Mouse (Mus musculus): ENCODE measurements at regions not wholly inside any gene's neighbourhood (a gene's known extent, or its start where the extent isn't known, plus 50 kb on each side); places are given as distances from the start of the nearest gene placed in this dataset.

DNA sequence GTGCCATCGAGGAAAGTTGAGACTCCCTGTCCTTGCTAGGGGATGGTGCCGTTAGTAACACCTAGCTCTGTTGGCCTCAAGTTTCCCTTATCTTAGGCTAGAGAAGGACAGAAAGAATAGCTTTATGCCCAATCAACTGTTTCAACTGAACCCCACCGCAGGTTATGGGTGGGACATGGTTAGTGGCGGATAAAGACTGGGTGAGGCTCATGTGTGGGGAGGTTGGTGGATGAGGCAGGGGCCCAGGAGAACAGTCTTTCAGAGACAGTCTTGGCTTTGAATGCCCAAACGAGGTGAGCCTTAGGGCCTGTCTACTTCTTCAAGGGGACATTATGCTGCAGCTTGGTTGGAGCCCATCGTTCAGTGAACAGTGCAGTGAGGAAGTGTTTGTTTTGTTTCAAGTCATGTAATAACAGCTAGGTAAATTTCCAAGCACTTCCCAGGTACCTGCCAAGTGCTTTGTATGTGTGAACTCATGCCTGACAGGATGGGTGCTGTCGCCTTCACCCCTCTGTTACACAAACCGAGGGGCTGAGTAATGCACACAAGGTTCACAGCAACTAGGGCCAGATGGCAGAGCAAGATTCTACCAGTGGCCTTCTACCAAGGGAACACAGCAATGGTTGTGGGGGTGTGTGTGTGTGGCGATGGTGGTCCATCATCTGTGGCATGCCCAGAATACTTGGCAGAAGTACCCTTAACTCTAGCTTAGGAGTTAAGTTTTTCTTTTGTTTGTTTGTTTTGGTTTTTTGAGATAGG, 1199.6 kb upstream of the A1bg start:
- DNase-seq (ENCODE audit: low spot score): no peak
- H3K4me3 ChIP-seq (ENCODE audit: low read depth, low read length): no peak overlapping the region
- no peaks in the 10 kb centered on the region for H3K4me1 ChIP-seq (ENCODE audit: control insufficient read depth, insufficient read depth, low read length)
- ATAC-seq (ENCODE audit: insufficient read depth, low FRiP score, low TSS enrichment): no peak
- H3K27ac ChIP-seq (ENCODE audit: low read depth, low read length): no peak overlapping the region
- H3K9ac ChIP-seq (ENCODE audit: low read length): no peak overlapping the region
- no peak overlapping the region for H3K4me2 ChIP-seq (ENCODE audit: low read depth)
- no peaks in the 10 kb centered on the region for H3K36me3 ChIP-seq (ENCODE audit: control insufficient read depth, insufficient read depth, low read length)
- 89% methylated on average over 9 of the region's 9 CpGs for WGBS
- H3K9me3 ChIP-seq (ENCODE audit: control insufficient read depth, low read length): no peaks in the 10 kb centered on the region
- no peaks in the 10 kb centered on the region for H3K27me3 ChIP-seq (ENCODE audit: control insufficient read depth, insufficient read depth, low read length)

DNA sequence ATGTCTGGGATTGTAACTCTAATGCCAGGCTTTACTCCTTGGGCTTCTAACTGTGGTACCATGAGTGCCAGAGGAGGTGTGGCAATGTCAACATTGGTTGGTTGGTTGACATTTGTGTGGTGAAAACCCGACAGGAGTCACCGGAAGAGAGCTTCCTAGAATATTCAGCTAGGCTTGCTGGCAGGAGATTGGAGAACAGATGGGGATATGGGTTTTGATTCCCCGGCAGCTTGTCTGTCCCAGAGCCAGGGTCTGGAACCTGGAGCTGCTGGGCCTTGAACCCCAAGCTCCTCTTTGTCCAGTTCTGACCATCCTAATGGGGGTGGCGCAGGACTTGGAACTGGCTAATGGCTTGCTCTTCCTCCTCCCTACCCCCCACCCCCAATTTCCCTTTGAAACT, 1198.9 kb upstream of the A1bg start:
- 93% methylated on average over 4 of the region's 4 CpGs for WGBS
- no peak overlapping the region for H3K9ac ChIP-seq (ENCODE audit: low read length)
- no peak overlapping the region for H3K27ac ChIP-seq (ENCODE audit: low read depth, low read length)

GRCm38 (mm10) chr15:62120735-62121134, 1197.9 kb upstream of the A1bg start:
- WGBS: 41% methylated on average over 4 of the region's 4 CpGs
- Histone ChIP-seq H3K36me3 (ENCODE audit: control insufficient read depth, insufficient read depth, low read length) (no peaks in the 10 kb centered on the region), H3K27ac (ENCODE audit: low read depth, low read length) (no peak overlapping the region), H3K4me1 (ENCODE audit: control insufficient read depth, insufficient read depth, low read length) (no peaks in the 10 kb centered on the region), H3K9ac (ENCODE audit: low read length) (no peak overlapping the region), H3K4me2 (ENCODE audit: low read depth) (no peak overlapping the region), H3K4me3 (ENCODE audit: low read depth, low read length) (no peak overlapping the region), H3K9me3 (ENCODE audit: control insufficient read depth, low read length) (no peaks in the 10 kb centered on the region), H3K27me3 (ENCODE audit: control insufficient read depth, insufficient read depth, low read length) (no peaks in the 10 kb centered on the region)
- ATAC-seq (ENCODE audit: insufficient read depth, low FRiP score, low TSS enrichment) (no peak), DNase-seq (ENCODE audit: low spot score) (no peak)

More for the DNA sequence above, 1198.9 kb upstream of the A1bg start:
- DNase-seq (ENCODE audit: low spot score) (no peak), ATAC-seq (ENCODE audit: insufficient read depth, low FRiP score, low TSS enrichment) (no peak)
- H3K9me3 ChIP-seq (ENCODE audit: control insufficient read depth, low read length): no peaks in the 10 kb centered on the region
- no peak overlapping the region for H3K4me2 ChIP-seq (ENCODE audit: low read depth)
- H3K4me1 ChIP-seq (ENCODE audit: control insufficient read depth, insufficient read depth, low read length): no peaks in the 10 kb centered on the region
- H3K4me3 ChIP-seq (ENCODE audit: low read depth, low read length): no peak overlapping the region
- no peaks in the 10 kb centered on the region for H3K27me3 ChIP-seq (ENCODE audit: control insufficient read depth, insufficient read depth, low read length)
- H3K36me3 ChIP-seq (ENCODE audit: control insufficient read depth, insufficient read depth, low read length): no peaks in the 10 kb centered on the region

DNA sequence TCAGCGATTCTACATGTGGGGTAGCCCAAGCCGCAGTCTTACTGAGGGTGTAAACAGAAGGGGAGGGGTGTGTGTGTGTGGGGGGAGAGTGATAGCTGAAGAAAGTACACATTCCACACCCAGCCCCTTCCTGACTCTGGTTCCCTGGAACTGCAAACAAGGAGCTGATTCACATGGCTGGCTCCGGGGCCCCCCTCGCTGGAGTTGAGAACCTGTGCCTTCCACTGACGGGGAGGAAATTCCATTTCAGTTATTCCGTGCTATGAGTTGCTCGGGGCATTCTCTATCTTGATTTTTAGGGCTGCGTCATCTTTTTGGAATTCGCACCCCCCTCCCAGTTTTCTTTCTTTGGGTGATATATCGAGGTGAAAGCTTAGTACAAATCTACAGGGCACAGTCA, 1196.2 kb upstream of the A1bg start:
- ATAC-seq (ENCODE audit: insufficient read depth, low FRiP score, low TSS enrichment) (no peak), DNase-seq (ENCODE audit: low spot score) (no peak)
- H3K4me2 ChIP-seq (ENCODE audit: low read depth): no peak overlapping the region
- no peaks in the 10 kb centered on the region for H3K36me3 ChIP-seq (ENCODE audit: control insufficient read depth, insufficient read depth, low read length)
- 70% methylated on average over 10 of the region's 10 CpGs for WGBS
- no peak overlapping the region for H3K9ac ChIP-seq (ENCODE audit: low read length)
- no peak overlapping the region for H3K4me3 ChIP-seq (ENCODE audit: low read depth, low read length)
- H3K27me3 ChIP-seq (ENCODE audit: control insufficient read depth, insufficient read depth, low read length): no peaks in the 10 kb centered on the region
- no peaks in the 10 kb centered on the region for H3K9me3 ChIP-seq (ENCODE audit: control insufficient read depth, low read length)
- H3K4me1 ChIP-seq (ENCODE audit: control insufficient read depth, insufficient read depth, low read length): no peaks in the 10 kb centered on the region
- no peak overlapping the region for H3K27ac ChIP-seq (ENCODE audit: low read depth, low read length)

- no peak overlapping the region for H3K4me3 ChIP-seq (ENCODE audit: low read depth, low read length)
- no peaks in the 10 kb centered on the region for H3K36me3 ChIP-seq (ENCODE audit: control insufficient read depth, insufficient read depth, low read length)
- no peak for DNase-seq (ENCODE audit: low spot score)
- H3K4me1 ChIP-seq (ENCODE audit: control insufficient read depth, insufficient read depth, low read length): no peaks in the 10 kb centered on the region
- H3K27me3 ChIP-seq (ENCODE audit: control insufficient read depth, insufficient read depth, low read length): no peaks in the 10 kb centered on the region
- no peak for ATAC-seq (ENCODE audit: insufficient read depth, low FRiP score, low TSS enrichment)
- no peaks in the 10 kb centered on the region for H3K9me3 ChIP-seq (ENCODE audit: control insufficient read depth, low read length)
- 77% methylated on average over 1 of the region's 1 CpGs for whole genome bisulfite sequencing
- H3K4me2 ChIP-seq (ENCODE audit: low read depth): no peak overlapping the region
- H3K27ac ChIP-seq (ENCODE audit: low read depth, low read length): no peak overlapping the region
- H3K9ac ChIP-seq (ENCODE audit: low read length): no peak overlapping the region
Measured at GRCm38 (mm10) chr15:62116184-62116583, 1193.4 kb upstream of the A1bg start.

DNA sequence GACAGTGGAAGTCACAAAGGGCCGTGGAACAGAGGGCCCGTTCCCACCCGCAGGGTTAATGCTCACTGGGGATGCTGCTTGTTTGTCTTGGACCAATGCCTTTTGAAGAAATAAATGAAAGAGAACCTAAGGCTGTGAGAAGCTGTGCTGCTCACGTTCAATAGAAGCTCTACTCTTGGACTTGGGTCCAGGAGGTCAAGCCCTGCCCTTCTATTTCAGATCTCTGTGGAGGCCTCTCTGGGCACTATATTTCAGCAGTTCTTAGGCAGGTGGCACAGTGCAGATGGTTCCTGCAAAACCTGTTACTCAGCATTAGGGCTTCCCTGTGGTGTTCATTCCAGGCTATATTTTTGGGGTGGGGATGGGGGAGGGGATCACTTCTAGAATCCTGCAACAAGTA, 1192.0 kb upstream of the A1bg start:
- WGBS: 58% methylated on average over 4 of the region's 4 CpGs
- Histone ChIP-seq H3K36me3 (ENCODE audit: control insufficient read depth, insufficient read depth, low read length) (no peaks in the 10 kb centered on the region), H3K9ac (ENCODE audit: low read length) (no peak overlapping the region), H3K4me2 (ENCODE audit: low read depth) (no peak overlapping the region), H3K27ac (ENCODE audit: low read depth, low read length) (no peak overlapping the region), H3K4me1 (ENCODE audit: control insufficient read depth, insufficient read depth, low read length) (no peaks in the 10 kb centered on the region), H3K9me3 (ENCODE audit: control insufficient read depth, low read length) (no peaks in the 10 kb centered on the region), H3K27me3 (ENCODE audit: control insufficient read depth, insufficient read depth, low read length) (no peaks in the 10 kb centered on the region), H3K4me3 (ENCODE audit: low read depth, low read length) (no peak overlapping the region)
- DNase-seq (ENCODE audit: low spot score) (no peak), ATAC-seq (ENCODE audit: insufficient read depth, low FRiP score, low TSS enrichment) (no peak)

- Histone ChIP-seq H3K4me1 (ENCODE audit: control insufficient read depth, insufficient read depth, low read length) (no peaks in the 10 kb centered on the region; the same call in 1 of the 2 replicates), H3K4me2 (ENCODE audit: low read depth) (no peak overlapping the region), H3K27me3 (ENCODE audit: control insufficient read depth, insufficient read depth, low read length) (no peaks in the 10 kb centered on the region), H3K4me3 (ENCODE audit: low read depth, low read length) (no peak overlapping the region), H3K36me3 (ENCODE audit: control insufficient read depth, insufficient read depth, low read length) (no peaks in the 10 kb centered on the region), H3K27ac (ENCODE audit: low read depth, low read length) (no peak overlapping the region), H3K9me3 (ENCODE audit: control insufficient read depth, low read length) (no peaks in the 10 kb centered on the region), H3K9ac (ENCODE audit: low read length) (no peak overlapping the region)
- WGBS: 78% methylated on average over 2 of the region's 2 CpGs
- ATAC-seq (ENCODE audit: insufficient read depth, low FRiP score, low TSS enrichment) (no peak), DNase-seq (ENCODE audit: low spot score) (no peak)
Measured at GRCm38 (mm10) chr15:62112151-62112550, 1189.3 kb upstream of the A1bg start.

DNA sequence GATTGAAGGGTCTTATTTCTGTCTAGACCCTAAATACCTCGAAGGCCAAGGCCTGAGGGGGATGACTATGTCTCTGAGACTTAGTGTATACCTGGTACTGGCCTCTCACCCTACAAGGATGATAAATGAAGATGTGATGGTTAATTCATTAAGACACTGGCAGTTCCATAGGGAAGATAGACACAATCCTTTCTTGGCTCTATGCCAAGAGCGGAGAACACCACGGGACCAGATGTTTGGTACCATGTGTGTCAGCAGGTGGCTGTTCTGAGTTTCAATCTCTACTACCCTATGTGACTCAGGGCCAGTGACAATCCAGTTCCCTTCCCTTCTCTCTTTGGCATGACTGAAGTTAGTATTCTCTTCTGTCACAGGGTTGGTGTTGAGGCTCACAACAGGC, 1185.2 kb upstream of the A1bg start:
- H3K9me3 ChIP-seq (ENCODE audit: control insufficient read depth, low read length): no peaks in the 10 kb centered on the region
- no peak overlapping the region for H3K4me3 ChIP-seq (ENCODE audit: low read depth, low read length)
- no peak overlapping the region for H3K27ac ChIP-seq (ENCODE audit: low read depth, low read length)
- no peak overlapping the region for H3K9ac ChIP-seq (ENCODE audit: low read length)
- no peaks in the 10 kb centered on the region for H3K27me3 ChIP-seq (ENCODE audit: control insufficient read depth, insufficient read depth, low read length)
- H3K36me3 ChIP-seq (ENCODE audit: control insufficient read depth, insufficient read depth, low read length): no peaks in the 10 kb centered on the region
- H3K4me2 ChIP-seq (ENCODE audit: low read depth): no peak overlapping the region
- no peak for ATAC-seq (ENCODE audit: insufficient read depth, low FRiP score, low TSS enrichment)
- DNase-seq (ENCODE audit: low spot score): no peak
- 87% methylated on average over 3 of the region's 3 CpGs for WGBS
- H3K4me1 ChIP-seq (ENCODE audit: control insufficient read depth, insufficient read depth, low read length): peaks cover 6% of the 10 kb centered on the region

DNA sequence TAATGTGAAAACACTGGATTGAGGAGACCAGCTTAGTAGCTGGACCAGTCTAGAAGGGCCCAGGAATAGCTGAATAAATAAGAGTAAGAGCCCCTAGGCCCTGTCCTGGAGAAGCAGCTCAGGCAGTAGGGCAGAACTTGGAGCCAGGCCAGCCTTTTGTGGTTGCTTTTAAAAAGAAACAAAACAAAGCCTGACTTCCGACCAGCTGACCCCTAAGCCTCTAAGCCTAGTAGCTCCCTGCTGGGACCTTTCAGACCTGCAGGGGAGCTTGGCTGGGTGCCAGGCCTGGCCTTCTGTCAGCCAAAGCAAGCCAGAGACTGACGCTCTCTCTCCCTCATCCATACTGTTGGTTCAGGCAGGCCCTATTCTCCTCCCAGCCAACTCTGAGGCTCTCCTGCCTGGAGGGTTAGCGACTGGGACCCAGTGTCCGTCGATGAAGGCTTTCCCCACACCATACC, 1183.7 kb upstream of the A1bg start:
- WGBS: 20% methylated on average over 5 of the region's 5 CpGs
- peak; percentile 74 for ATAC-seq (ENCODE audit: insufficient read depth, low FRiP score, low TSS enrichment)
- peaks cover 6% of the 10 kb centered on the region for H3K4me1 ChIP-seq (ENCODE audit: control insufficient read depth, insufficient read depth, low read length)
- H3K4me3 ChIP-seq (ENCODE audit: low read depth, low read length): no peak overlapping the region
- H3K36me3 ChIP-seq (ENCODE audit: control insufficient read depth, insufficient read depth, low read length): no peaks in the 10 kb centered on the region
- peak; percentile 75 for DNase-seq (ENCODE audit: low spot score)
- no peaks in the 10 kb centered on the region for H3K9me3 ChIP-seq (ENCODE audit: control insufficient read depth, low read length)
- no peaks in the 10 kb centered on the region for H3K27me3 ChIP-seq (ENCODE audit: control insufficient read depth, insufficient read depth, low read length)
- no peak overlapping the region for H3K27ac ChIP-seq (ENCODE audit: low read depth, low read length)
- no peak overlapping the region for H3K9ac ChIP-seq (ENCODE audit: low read length)
- H3K4me2 ChIP-seq (ENCODE audit: low read depth): no peak overlapping the region
